Mouse (Mus musculus) kidney, embryonic 16.5 days (tissue): Measurements from ENCODE around the gene Ssbp3. TPM values are rescaled to one million over a fixed set of nuclear protein-coding genes. Genes with fewer than 3 reads are reported as not detected.

ENCODE experiments used
- ATAC-seq: fragments of 200-750 bp; cut with Nextera tagmentation; 2 replicates; pipeline ENCODE4 v1.8.0; 2017; ENCODE audit warnings: moderate TSS enrichment; ENCODE audit not compliant: low FRiP score, low TSS enrichment
- H3K27ac ChIP-seq: fragments of 300-500 bp; sonication (generic); 2 replicates; pipeline ENCODE4 v1.5.1; 2014; ENCODE audit warnings: low read length
- H3K27me3 ChIP-seq: fragments of 300-500 bp; sonication (generic); 2 replicates; pipeline ENCODE4 v1.6.1; 2014; ENCODE audit warnings: low read length, control low read depth, mixed read lengths; ENCODE audit not compliant: insufficient read depth
- H3K36me3 ChIP-seq: fragments of 300-500 bp; sonication (generic); 2 replicates; pipeline ENCODE4 v1.6.1; 2014; ENCODE audit warnings: low read length, control low read depth, mixed read lengths; ENCODE audit not compliant: insufficient read depth
- H3K4me1 ChIP-seq: fragments of 300-500 bp; sonication (generic); 2 replicates; pipeline ENCODE4 v1.6.1; 2014; ENCODE audit warnings: low read length, control low read depth, mixed read lengths; ENCODE audit not compliant: insufficient read depth
- H3K4me2 ChIP-seq: fragments of 300-500 bp; sonication (generic); replicated peaks from 2 replicates; pipeline ENCODE4 v1.6.1; 2014; ENCODE audit warnings: low read depth, low read length
- H3K4me3 ChIP-seq: fragments of 300-500 bp; sonication (generic); 2 replicates; pipeline ENCODE4 v1.5.1; 2014; ENCODE audit warnings: mild to moderate bottlenecking, low read length
- H3K9ac ChIP-seq: fragments of 300-500 bp; sonication (generic); replicated peaks from 2 replicates; pipeline ENCODE4 v1.6.1; 2014; ENCODE audit warnings: low read length
- H3K9me3 ChIP-seq: fragments of 300-500 bp; sonication (generic); 2 replicates; pipeline ENCODE4 v1.6.1; 2016; ENCODE audit warnings: low read length, control low read depth
- WGBS: fragments of 180-500 bp; shearing (Covaris S2); extraction: QIAGEN DNeasy Blood & Tissue Kit; methylation state at CpG from one replicate; pipeline ENCODE4 v1.1.7; 2014; 5-methylcytosine and 5-hydroxymethylcytosine counted together
- polyA plus RNA-seq: library from polyadenylated mRNA; unstranded; fragments of >200 nt; fragmentation: Nextera tagmentation; extraction: Ambion mirVana; gene quantifications from 2 replicates; pipeline ENCODE4 v1.2.1, GENCODE M21; 2015

Ssbp3 gene
- polyA plus RNA-seq, 1 experiment from 2014 or later = 79.4 TPM

DNA sequence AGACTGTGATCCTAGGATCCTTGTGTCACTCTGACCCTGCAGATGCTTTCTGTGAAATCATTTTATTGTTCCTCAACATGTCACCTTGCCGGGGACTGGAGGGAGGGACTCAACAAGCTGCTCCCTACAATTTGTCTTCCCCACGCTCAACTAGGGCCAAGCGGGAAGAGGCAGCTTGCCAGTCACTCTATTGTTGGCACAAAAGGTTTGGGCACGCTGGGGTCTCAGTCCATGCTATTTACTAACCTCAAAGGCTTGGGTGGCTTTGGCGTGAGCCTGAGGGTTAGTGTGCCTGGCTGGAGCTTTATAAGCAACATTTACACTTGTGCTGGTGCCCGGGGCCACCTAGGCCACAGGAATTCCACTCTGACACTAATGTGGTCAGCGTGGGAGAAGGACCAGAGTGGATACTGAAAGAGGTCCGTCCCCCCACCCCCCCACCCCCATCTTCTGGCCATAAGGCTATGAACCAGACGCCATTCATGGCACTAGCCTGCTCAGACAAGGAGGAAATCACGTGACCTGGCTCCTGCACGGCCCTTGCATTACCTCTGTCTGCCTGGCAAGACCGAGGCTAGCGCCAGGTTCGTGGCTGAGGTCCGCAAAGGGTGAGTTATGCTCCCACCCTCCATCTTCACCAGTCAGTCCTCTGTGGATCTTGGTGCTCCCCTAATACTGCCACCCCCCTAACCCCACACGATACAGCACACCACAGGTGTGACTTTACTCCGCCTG lies 188.5 kb downstream of the Ssbp3 start:
- ATAC-seq = no peak; the same call in 1 of the 2 replicates
- WGBS = 62% methylated on average over 17 of the region's 17 CpGs

More for the DNA sequence above, 188.5 kb downstream of the Ssbp3 start:
- H3K4me3 ChIP-seq = no peak overlapping the region
- H3K36me3 ChIP-seq = no peaks in the 10 kb centered on the region
- no peak overlapping the region for H3K27ac ChIP-seq
- no peak overlapping the region for H3K4me2 ChIP-seq
- no peaks in the 10 kb centered on the region for H3K27me3 ChIP-seq
- no peaks in the 10 kb centered on the region for H3K9me3 ChIP-seq
- H3K9ac ChIP-seq = no peak overlapping the region
- peaks cover 6% of the 10 kb centered on the region; the same call in 1 of the 2 replicates for H3K4me1 ChIP-seq

Other genes starting within 250 kb of the Ssbp3 start
- 126 and 139 TPM in 2 replicates for gene Ttc4, start 231.8 kb upstream of the Ssbp3 start, polyA plus RNA-seq
- gene Mroh7, start 179.8 kb upstream of the Ssbp3 start, polyA plus RNA-seq = 0.74 and 1.8 TPM in 2 replicates
- 6.8 and 8.1 TPM in 2 replicates for gene Fam151a, start 176.8 kb upstream of the Ssbp3 start, polyA plus RNA-seq
- gene Acot11, start 105.7 kb upstream of the Ssbp3 start, polyA plus RNA-seq = 2.8 and 2.9 TPM in 2 replicates
- 120 and 121 TPM in 2 replicates for gene Mrpl37, start 156.2 kb downstream of the Ssbp3 start, polyA plus RNA-seq
- 13.4 and 14.4 TPM in 2 replicates for gene Cyb5rl, start 156.3 kb downstream of the Ssbp3 start, polyA plus RNA-seq
- 0.17 and 0.24 TPM in 2 replicates for gene Cdcp2, start 186.2 kb downstream of the Ssbp3 start, polyA plus RNA-seq